Mouse (Mus musculus): ENCODE results near the gene Trappc3. TPM values are rescaled to one million over a fixed set of nuclear protein-coding genes. Genes with fewer than 3 reads are reported as not detected.
"Not testable (repeated sequence)": the region's sequence is repeated elsewhere in the genome, so short reads cannot be mapped to it uniquely, and the experiment has no call there.

The Trappc3 gene
- total RNA-seq (2021): 10 to 100 TPM; 89.7 to 92.1 TPM
- long read RNA-seq, experiment 1, transcript Trappc3-201 (5 exons, 1,336 nt): major isoform, 33 of 36 reads
- long read RNA-seq, experiment 1, partial matches to known transcripts: 1 of 36 reads
- long read RNA-seq, experiment 1, other reads (novel, unspliced or antisense): 2 of 36 reads
- long read RNA-seq, experiment 2, transcript Trappc3-201 (5 exons, 1,336 nt): major isoform, 88 of 93 reads
- long read RNA-seq, experiment 2, partial matches to known transcripts: 1 of 93 reads
- long read RNA-seq, experiment 2, other reads (novel, unspliced or antisense): 4 of 93 reads

DNA sequence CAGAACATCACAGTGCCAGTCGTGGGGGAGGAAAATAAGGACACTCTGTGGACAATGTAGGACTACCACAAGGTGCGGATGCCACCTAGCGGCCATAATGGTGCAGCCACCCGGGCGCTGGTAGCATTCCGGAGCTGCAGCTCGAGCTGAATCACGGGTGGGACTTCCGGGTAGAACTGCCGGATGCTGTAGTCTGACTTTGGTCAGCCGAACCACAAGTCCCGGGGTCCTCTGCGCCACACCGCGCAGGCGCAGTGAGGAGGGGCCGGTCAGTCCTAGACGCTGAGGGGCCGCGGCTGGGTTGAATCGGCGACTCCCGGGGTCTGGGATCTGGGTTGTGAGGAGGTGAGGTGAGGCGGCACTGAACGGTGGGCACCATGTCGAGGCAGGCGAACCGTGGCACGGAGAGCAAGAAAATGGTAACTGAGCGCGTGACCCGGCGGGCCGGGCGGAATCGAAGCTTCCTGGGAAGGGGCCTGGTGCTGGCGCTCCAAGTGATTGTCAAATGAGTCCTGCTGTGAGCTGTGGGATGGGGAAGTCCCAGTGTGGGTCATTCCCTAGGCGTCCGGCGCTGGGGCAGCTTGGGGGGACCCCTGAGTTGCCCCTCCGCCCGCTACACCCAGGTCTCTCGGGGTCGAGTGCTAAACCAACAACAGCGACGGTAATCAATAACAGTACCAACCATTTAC, at the start of gene Trappc3:
Gene Trappc3, plus strand, starts transcription at position 207 of the 689 bp plus-strand sequence.
- peak; percentile 98 for DNase-seq (ENCODE audit: low spot score in 2 of 2)

DNA sequence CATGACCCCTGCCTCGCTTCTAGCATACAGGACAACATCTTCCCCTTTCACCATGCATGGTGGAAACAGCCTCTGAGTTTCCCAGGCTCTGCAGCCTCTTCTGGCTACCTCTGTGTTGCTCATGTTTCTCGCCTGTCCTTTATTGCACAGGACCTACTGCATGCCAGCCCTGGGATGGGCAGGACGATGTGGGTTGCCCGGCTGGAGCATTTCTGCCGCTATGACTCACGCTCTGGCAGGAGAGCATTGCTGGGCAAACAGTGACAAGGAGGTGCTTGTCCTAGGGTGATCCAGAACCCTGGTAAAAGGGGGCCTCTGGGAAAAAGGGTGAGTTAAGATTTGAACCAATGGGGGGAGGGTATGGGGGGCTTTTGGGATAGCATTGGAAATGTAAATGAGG, 44.4 kb upstream of the Trappc3 start:
- no peak for DNase-seq (ENCODE audit: low spot score in 2 of 2)

DNA sequence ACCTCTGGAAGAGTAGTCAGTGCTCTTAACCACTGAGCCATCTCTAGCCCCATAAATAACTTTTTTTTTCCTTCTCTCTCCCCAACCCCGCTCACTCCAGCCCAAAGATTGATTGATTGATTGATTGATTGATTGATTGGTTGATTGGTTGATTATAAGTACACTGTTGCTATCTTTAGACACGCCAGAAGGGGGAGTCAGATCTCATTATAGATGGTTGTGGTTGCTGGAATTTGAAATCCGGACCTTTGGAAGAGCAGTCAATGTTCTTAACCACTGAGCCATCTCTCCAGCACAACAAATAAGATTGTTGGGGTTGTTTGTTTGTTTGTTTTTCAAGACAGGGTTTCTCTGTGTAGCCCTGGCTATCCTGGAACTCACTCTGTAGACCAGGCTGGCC, 42.6 kb upstream of the Trappc3 start:
- DNase-seq (ENCODE audit: low spot score in 2 of 2): not testable (repeated sequence)

DNA sequence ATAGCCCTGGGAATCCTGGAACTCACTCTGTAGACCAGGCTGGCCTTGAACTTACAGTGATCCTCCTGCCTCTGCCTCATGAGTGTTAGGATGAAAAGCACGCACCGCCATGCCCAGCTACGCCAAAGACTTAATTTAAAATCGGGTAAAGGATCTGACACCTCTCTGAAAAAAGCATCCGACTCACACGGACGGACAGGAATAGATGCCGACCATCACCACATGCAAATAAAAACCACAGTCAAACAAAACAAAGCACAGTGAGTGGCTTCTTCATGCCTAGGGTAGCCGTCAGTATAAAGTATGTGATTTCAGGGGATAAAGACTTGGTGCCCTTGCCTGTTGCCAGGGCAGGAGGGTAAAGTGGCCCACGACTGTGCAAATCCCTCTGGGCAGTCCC, 42.1 kb upstream of the Trappc3 start:
- no peak for DNase-seq (ENCODE audit: low spot score in 2 of 2)

DNA sequence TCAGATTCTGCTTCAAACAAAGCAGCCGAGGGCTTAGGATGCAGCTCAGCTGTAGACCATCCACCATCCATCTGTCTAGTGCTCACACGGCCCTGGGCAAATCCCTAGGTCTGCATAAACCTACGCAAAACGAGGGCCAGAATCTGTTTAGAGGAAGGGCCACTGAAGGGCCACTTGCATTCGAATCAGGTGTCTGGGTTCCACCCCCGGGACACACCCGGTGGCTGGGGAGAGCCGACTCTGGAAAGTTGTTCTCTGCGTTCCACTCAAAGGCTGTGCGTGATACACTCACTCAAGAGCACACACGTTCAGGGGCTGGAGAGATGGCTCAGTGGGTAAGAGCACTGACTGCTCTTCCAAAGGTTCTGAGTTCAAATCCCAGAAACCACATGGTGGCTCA, 39.5 kb upstream of the Trappc3 start:
- no peak for DNase-seq (ENCODE audit: low spot score in 2 of 2)

DNA sequence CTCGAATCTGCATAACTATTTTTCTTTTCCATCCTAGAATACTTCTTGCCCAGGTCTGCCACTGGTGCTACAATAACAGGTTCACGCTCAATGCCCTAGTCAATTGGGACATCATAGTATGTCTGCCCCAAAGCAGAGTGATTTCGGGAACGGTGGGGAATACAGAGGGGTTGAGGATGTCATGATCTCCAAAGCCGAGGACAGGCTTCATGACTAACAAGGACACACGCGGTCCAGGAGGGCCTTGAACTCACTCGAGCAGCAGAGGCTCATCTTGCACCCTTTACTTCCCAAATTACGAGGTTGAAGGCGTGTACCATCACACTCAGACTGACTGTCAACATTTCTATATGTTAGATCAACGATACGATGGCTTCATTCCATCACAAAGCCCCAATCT, 35.5 kb upstream of the Trappc3 start:
- DNase-seq (ENCODE audit: low spot score in 2 of 2): no peak

DNA sequence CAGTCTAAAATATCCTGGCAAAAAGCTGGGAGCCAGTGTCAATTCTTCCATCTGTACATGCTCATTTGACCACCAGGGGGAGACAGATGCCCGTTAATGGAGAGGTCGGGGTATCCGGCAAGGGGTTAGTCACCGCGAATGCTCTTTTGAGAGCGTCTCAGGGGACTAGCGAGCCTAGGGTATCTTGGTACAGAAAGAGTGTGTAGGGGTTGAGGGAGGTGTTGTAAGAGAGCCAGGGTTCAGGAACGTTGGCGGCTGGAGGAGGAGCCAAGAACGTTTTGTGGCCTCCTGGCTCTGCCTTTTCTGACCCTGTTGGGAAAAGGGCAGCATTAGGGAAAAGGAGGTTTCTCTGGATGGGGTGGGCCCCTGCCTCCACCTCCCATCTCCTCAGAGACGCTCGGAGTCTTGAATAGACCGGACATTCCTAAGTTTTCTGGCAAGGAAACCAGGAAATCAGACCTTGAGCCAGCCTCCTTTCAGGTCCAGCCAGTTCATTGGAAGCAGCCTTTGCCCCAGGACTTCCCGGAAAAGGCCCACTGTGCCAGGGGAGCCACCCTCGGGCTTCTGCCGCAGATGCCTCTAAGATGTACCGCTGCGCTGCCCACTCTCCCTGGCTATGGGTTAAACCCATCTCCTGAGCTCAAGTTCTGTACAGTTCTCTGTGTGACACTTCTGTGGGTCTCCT, 34.9 kb upstream of the Trappc3 start:
- peak; percentile 91 to 93 for DNase-seq (ENCODE audit: low spot score in 2 of 2)

DNA sequence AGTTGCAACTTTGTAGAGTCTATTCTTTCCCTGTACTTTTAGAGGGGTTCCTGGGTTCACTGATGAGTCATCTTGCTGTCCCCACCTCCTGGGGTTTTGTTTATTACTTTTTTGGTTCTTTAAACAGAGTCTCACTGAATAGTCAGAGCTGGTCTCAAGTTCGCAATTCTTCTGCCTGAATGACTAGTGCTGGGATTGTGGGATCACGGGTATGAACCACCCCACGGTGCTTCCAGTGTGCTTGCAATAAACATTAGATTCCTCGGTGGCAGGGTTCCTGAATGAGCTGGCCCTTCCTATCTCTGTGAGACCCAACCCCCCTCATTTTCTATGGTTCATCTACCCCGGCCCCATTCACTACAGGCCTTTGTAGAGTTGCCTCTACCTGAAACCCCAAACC, 34.0 kb upstream of the Trappc3 start:
- no peak for DNase-seq (ENCODE audit: low spot score in 2 of 2)

DNA sequence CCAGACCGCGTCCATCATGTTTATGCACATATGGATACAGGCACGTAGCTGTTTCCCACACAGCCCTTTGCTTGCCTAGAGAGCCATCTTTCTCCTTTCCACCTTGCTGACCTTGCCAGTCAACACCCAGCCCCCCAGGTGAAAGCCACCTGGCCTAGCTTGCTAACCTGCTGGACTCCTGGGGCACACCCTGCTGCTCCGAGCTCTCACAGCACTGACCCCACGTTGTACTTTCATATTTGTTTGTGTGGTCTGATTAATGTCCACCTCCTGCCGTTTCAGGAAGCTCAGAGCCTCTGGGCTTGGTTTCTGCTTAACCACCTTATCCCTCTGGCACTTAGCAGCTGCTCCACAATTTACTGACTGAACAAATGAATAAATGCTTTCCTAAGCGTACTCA, 32.2 kb upstream of the Trappc3 start:
- DNase-seq (ENCODE audit: low spot score in 2 of 2): no peak

DNA sequence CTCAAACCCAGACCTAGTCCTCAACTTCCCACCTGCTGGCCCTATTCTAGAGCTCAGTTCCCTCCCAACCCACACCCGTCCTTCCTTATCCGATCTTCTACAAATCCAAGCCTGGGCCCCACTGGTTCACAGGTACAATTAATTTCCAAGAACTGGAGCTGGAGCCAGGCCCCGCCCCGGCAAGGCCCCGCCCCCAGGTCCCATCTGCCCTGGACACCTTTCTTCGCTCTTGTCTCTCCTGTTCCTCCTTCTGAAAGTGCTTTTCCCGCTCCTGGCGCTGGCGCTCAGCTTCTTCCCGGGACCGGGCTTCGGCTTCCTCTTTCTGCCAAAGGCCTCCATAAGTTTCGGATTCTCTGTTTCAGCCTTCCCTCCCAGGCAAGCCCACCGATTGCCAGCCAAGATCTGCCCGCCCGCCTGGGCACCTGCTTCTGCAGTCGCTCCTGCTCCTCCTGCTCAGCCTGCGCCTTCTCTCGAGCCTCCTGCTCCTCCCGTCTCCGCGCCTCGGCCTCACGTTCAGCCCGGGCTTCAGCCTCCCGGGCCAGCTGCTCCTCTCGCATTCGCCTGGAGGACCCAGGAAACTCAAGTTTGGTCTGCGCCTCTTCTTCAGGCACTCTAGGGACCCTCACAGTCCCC, 28.3 kb upstream of the Trappc3 start:
- no peak for DNase-seq (ENCODE audit: low spot score in 2 of 2)

DNA sequence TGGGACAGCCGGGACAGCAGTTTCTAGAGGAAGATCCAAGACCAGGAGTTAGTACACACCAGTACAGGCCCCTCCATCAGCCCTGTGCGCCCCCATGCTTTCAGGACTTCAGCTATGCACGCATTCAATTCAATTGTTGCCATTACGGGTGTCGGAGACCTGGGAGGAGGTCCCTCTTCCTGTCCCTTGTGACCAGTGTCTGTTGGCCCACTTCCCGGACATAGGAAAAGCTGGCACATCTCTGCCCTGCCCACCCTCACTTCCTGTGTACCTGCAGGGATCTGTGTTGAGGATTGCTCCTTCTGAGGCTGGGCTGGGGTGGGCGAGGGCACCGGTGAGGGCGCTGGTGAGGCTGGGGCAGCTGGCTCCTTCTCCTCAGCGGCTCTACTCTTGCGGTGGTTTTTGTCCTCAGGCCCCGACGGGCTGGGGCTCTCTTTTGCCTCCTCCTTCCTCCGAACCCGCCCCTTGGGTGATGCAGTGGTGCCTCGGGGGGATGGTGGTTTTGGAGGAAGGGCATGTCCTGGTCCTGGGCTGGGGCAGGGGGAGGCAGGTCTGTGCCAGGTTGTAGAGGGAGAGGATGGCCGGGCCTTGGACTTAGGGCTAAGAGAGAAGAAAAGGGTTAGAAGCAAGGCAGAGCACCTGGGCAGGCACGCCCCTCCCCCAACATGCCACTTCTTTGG, 27.5 kb upstream of the Trappc3 start:
- no peak for DNase-seq (ENCODE audit: low spot score in 2 of 2)

DNA sequence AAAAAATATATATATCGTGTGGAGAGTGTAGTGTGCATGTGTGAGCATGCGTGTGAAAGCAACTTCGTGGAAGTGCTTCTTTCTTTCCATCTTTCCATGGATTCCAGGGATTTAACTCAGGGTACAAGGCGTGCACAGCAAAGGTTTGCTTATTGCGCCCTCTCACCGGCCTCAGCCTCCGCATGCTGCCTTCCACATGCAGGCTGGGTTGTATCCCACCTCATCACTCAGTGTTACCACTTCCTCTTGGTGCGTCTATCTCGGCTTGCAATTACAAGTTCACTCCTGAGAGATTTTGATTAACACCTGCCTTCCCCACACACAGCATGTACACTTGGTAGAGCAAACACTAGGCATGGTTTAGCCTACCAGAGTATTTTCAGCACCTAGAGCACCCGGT, 26.9 kb upstream of the Trappc3 start:
- DNase-seq (ENCODE audit: low spot score in 2 of 2): no peak

DNA sequence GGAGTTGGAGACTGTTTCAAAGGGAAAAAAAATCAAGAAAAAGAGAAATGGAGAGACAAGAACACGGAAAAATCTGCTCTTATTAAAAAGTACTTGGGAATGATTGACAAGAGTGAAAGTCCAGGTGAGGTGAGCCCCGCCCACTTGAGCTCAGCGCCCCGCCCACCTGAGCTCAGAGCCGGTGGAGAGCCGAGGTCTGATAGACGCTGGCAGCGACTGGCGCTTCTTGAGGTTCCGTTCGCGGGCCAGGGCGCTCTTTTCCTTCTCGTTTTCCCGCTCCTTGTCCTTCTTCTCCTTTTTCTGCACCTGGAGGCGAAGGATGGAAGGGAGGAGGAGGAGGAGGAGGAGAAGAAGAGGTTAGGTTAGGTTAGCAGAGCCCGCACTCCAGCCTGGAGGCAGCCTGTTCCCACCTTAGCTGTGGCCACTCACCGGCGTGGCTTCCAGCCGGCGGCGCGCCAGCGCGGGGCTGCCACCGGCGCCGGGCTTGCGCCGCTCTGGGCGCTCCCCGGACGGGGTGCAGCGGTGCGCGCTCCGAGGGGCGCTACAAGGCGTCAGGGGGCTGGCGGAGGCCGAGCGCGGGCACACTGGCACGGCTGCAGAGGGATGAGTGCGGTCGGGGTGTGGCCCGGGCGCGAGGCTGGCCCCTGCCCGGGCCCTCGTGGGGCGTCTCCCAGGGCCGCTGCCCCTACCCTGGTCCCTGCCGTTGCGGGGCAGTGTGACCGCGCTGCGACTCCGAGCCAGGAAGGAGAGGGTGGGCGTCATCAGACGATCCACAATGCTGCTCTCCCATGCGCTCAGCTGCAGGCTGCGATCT, 25.5 kb upstream of the Trappc3 start:
- DNase-seq (ENCODE audit: low spot score in 2 of 2): peak in 1 of 2 experiments; percentile 19

DNA sequence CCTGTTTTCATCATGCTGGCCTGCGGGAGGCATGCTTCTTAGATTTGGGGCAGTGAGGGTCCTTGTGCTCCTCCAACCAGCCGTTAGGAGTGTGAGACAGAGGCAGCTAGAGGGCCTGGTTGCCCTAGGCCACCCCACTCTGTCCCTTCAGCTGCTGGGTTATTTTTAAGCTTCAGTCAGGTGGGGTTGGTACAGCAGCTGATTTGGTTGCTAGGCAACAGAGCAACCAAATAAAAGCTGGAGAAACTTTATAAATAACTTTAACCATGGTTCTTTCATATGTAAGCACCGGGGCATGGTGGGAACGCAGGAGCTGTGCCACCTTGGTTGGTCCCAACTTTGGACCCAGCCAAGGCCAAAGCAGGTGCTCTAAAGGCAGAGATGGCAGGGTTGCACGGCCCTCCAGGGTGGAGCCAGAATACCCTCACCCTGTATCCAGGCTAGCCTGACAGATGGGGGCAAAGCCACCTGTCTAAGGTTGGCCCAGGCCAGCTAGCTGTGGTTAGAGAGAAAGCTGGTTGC, 24.3 kb upstream of the Trappc3 start:
- DNase-seq (ENCODE audit: low spot score in 2 of 2): peak in 1 of 2 experiments; percentile 15

DNA sequence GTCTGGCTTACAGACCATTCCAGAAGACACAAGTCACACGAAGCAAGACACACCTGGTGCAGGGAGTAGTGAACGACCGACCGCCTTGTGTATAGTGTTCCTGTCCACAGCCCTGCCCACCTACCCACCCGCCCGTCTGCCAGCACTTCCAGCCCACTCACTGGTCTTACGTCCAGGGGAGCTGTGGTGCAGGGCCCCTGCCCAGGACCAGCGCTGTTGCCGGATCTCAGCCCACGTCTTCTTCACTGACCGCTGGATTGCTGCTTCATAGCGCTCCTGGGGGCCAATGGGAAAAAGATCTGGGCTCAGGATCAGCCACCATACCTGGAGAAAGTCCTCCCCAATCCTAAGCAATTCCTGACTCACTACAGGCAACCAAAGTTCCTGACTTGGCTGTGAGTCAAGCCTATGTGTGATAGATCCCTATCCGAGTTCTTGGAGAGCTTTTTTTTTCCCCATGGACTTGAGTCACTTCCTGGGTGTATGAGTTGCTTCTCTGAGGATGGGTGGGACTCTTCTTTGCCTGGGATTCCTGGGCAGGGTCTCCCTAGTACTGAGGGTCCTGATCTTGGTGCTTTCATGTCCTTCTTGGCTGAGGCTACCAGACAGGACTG, 22.2 kb upstream of the Trappc3 start:
- no peak for DNase-seq (ENCODE audit: low spot score in 2 of 2)

DNA sequence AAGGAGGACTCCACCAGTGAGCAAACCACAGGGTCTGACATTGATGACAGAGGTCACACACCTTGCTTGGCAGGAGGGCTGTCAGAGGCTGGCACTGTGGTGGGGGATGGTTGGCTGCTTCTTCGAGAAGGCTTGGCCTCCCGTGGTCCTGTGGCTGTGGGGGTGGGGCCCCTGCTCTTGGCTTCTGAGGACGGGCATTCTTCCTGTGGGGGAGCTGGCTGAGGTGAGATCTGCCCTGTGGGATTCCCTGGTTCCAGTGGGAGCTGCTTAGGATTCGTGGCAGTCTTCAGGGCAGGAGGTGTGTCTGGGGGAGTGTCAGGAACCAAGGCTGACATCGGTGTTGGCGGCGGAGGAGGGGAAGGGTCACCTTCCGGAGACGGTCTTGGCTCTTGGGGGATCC, 20.2 kb upstream of the Trappc3 start:
- no peak for DNase-seq (ENCODE audit: low spot score in 2 of 2)

DNA sequence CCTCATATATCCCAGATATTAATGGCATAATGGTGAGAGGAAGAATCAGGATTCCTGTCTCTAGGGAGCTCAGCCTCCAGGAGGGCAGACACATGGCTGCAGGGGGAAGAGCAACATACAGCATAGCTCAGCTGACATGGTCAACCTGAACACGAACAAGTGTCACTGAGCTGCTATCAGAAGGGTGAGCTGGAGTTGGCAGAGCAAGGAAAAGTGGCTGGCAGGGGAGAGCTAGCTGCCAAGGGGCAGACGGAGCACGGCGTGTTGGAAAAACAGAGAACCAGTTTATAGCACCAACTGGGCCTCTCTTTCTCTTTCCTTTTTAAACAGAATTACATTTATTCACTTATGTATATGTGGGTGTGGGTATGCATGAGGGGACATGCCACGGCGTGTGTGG, 19.6 kb upstream of the Trappc3 start:
- no peak for DNase-seq (ENCODE audit: low spot score in 2 of 2)

DNA sequence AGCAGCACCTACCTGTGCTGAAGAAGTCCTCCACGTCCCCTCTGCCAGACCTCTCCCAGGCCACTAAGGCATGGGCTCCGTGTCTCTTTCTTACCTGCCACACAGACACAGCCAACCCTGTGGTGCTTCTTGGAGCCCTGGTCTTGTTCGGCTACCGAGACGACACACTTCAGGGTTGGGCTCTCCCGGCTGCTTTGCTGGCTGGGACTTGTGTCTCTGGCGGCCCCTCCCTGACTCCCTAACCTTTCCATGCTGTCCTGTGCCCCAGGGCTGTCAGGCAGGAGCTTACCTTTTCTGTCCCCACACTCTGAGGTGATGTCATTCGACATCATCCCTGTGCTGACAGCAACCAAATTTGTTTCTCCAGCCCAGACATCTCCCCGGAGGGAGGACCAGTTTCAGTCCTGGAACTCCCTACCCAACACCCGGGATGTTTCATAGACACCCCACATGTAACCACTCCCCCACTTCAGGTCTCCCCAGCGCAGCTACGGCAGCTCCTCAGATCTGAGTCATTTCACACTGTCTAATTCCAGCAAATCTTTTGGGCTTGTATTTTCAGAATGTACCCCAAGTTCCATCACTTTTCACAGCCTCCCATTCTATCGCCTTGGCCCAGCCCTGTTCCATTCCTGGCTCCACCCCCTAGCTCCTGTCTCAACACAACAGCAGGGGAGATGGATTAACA, 15.8 kb upstream of the Trappc3 start:
- DNase-seq (ENCODE audit: low spot score in 2 of 2): no peak

DNA sequence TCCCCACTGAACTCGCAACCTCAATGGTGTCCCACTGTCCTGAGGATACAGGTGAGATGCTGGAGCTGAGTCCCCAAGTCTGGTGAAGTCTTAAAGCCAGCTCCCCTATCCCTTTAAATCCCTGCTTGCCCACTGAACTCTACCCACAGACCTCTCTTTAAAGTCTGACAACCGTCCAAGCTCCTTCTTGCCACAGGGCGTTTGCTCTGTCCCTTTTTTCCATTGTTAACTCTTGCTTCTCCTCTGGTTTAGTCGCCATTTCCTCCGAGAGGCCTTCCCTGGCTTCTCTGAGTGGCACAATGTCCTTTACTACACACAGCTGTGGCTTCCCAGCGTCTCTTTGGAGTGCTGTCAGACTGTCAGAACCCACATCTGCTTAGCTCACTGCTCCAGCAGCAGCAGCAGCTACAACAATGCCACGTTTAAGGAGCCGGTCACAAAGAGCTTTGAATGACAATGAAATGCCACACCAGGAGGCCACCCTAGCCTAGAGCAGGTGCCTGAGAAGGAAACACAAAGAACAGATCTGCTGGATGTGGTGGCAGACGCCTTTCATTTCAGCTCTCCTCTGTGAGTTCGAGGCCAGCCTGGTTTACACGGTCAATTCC, 13.8 kb upstream of the Trappc3 start:
- no peak for DNase-seq (ENCODE audit: low spot score in 2 of 2)

All from adrenal gland, adult 18-20 months (tissue).